Mouse (Mus musculus): ENCODE results near the gene Bpifa1.

- TF ChIP-seq POLR2A (IDR thresholded peaks at IDR 0.05; ENCODE audit: borderline replicate concordance, low read depth, low read length) (no peak), CTCF (IDR thresholded peaks at IDR 0.05; ENCODE audit: low read depth, low read length) (no peak)
Observed at GRCm38 (mm10) chr2:154171621-154172020, 28.9 kb downstream of the Bpifa1 start.

Data from bone marrow macrophage, adult 2 months (primary cell).